Mouse (Mus musculus): ENCODE data around the gene Mymx.

Gene Mymx

DNA sequence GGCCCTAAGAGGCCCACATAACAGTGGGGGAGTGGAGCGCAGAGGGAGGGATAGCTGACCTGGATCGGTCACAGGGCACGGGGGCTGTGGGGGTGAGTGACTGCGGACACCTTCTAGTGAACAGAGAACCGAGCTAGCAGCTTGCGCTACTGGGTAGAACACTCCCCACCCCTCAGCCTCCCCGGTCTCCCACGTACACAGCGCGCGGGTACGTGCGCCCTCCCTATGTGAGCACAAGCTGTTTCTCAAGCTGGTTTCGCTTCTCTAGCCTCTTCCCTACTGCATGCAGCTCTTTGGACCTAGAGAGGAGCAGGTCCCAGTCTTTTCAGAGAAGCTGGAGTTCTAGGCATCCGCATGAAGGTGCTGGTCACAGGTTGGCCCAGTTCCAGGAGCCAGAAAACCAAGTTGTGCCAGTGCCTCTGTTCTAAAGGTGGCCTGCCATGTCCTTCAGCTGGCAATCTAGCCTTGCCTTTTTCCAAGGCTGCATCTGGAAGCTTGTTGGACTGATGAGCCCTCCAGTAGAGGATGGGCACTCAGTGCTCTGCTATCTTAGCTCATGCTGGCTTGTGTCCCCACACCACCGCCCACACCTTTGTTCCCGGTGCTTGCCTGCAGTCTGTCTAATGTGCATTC lies 27.7 kb downstream of the Mymx start:
- no peaks in the 10 kb centered on the region for H3K27me3 ChIP-seq (ENCODE audit: control insufficient read depth, insufficient read depth, low read length, poor library complexity, severe bottlenecking)
- peak; percentile 86 for DNase-seq (ENCODE audit: low read depth, low spot score)
- peaks cover 18% of the 10 kb centered on the region for H3K36me3 ChIP-seq (ENCODE audit: control insufficient read depth, insufficient read depth, low read length, poor library complexity, severe bottlenecking)

DNA sequence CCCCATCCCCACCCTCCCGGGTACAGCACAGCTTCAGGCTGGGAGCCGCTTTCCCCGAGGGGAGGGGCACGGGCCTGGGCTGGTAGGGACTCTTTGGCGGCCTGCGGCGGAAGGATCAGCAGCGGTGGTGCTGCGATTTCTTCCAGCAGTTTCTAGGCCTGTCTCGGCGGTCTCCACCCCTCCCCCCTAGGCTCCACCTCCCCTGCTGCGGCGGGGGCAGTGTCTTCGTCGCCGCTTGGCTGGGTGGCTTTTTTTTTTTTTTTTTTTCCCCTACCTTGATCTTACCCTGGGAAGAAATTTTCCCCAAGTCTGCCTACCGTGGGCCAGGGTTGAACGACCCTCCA lies 28.1 kb downstream of the Mymx start:
- no peaks in the 10 kb centered on the region for H3K27me3 ChIP-seq (ENCODE audit: control insufficient read depth, insufficient read depth, low read length, poor library complexity, severe bottlenecking)
- H3K36me3 ChIP-seq (ENCODE audit: control insufficient read depth, insufficient read depth, low read length, poor library complexity, severe bottlenecking) = peaks cover 22% of the 10 kb centered on the region
- DNase-seq (ENCODE audit: low read depth, low spot score) = peak; percentile 97

GRCm38 (mm10) chr17:45573087-45573779 lies 28.7 kb downstream of the Mymx start, which contains the start of gene Hsp90ab1:
Gene Hsp90ab1 (minus strand): TSS chr17:45573271.
- Histone ChIP-seq H3K27me3 (ENCODE audit: control insufficient read depth, insufficient read depth, low read length, poor library complexity, severe bottlenecking) (no peaks in the 10 kb centered on the region), H3K36me3 (ENCODE audit: control insufficient read depth, insufficient read depth, low read length, poor library complexity, severe bottlenecking) (peaks cover 22% of the 10 kb centered on the region)
- peak; percentile 99 for DNase-seq (ENCODE audit: low read depth, low spot score)

DNA sequence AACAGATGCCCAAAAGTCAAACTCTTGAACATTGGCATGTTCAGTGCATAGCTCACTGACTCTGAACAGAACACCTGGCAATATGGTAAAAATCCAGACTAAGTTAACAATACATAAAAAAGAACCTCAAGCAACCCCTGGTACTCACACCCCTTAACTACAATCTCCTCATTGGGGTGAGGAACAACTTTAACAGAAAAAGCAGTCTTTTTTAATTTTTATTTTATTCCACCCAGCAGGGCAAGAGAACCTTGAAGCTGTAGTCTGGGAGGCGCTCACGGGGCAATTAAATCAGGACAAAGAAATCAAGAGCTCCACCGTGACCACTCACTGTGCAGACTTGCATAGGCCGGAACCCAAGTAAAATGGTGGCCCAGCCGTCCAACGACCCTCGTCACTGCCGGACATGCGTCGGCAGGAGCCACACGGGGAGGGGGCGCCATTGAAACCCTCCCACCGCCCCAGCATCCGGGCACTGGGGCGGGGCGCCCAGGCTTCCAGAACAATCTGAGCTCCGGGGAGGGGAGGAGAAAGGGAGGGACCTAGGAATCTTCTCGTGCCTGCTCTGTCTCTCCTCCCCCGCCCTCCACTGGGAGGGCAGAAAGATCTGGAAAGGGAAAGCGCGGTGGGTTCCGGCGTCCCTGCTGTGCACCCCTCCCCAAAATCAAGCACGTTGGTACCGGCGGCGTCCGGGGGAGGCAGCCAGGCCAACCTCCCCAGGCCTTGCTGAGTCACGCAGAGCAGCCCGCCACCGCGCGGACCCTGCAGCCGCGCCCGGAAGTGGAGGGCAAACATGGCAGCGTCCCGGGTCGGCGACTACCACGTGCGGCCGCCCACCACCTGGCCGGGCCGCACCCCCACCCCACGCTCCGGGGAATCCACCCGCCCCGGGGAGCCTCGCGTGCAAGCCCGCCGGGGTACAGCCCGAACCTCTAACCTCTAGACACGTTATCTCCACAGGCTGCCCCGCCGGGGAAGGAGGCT lies 29.5 kb downstream of the Mymx start:
- Histone ChIP-seq H3K36me3 (ENCODE audit: control insufficient read depth, insufficient read depth, low read length, poor library complexity, severe bottlenecking) (peaks cover 24% of the 10 kb centered on the region), H3K27me3 (ENCODE audit: control insufficient read depth, insufficient read depth, low read length, poor library complexity, severe bottlenecking) (no peaks in the 10 kb centered on the region)
- DNase-seq (ENCODE audit: low read depth, low spot score) = peak; percentile 79

DNA sequence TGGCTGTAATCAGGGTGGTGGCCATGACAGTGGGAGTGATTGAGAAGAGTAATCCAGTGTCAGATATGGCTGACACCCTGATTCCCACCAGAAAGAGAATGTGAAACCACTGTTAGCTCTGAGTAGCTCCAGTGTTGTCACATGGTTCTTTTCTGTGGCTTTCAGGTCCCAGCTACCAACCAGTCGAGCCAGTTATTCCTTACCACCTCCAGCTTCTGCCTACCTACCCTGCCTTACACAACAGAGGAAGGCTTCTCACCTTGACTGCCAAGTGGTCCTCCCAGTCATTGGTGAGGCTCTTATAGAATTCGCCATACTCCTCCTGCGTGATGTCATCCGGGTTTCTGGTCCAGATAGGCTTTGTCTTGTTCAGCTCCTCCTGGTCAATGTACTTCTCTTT lies 31.9 kb downstream of the Mymx start:
- no peak for DNase-seq (ENCODE audit: low read depth, low spot score)
- H3K27me3 ChIP-seq (ENCODE audit: control insufficient read depth, insufficient read depth, low read length, poor library complexity, severe bottlenecking) = no peaks in the 10 kb centered on the region

DNA sequence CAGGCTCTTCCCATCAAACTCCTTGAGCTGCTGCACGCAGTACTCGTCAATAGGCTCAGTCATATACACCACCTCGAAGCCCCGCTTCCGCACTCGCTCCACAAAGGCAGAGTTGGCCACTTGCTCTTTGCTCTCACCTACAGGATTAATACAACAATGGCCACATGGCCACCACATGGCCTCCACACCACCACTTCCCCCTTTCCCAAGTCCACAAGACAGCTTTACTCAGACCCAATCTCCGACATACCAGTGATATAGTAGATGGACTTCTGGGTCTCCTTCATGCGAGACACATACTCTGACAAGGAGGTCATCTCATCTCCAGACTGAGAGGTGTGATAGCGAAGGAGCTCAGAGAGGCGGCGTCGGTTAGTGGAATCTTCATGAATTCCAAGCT lies 32.9 kb downstream of the Mymx start:
- DNase-seq (ENCODE audit: low read depth, low spot score) = peak; percentile 41
- peaks cover 28% of the 10 kb centered on the region for H3K36me3 ChIP-seq (ENCODE audit: control insufficient read depth, insufficient read depth, low read length, poor library complexity, severe bottlenecking)
- no peaks in the 10 kb centered on the region for H3K27me3 ChIP-seq (ENCODE audit: control insufficient read depth, insufficient read depth, low read length, poor library complexity, severe bottlenecking)

More for the DNA sequence above, 31.9 kb downstream of the Mymx start:
- peaks cover 28% of the 10 kb centered on the region for H3K36me3 ChIP-seq (ENCODE audit: control insufficient read depth, insufficient read depth, low read length, poor library complexity, severe bottlenecking)

GRCm38 (mm10) chr17:45567162-45567601 lies 34.7 kb downstream of the Mymx start:
- H3K27me3 ChIP-seq (ENCODE audit: control insufficient read depth, insufficient read depth, low read length, poor library complexity, severe bottlenecking) = no peaks in the 10 kb centered on the region
- no peak for DNase-seq (ENCODE audit: low read depth, low spot score)
- H3K36me3 ChIP-seq (ENCODE audit: control insufficient read depth, insufficient read depth, low read length, poor library complexity, severe bottlenecking) = peaks cover 30% of the 10 kb centered on the region

GRCm38 (mm10) chr17:45566360-45567161 lies 35.3 kb downstream of the Mymx start:
- Histone ChIP-seq H3K36me3 (ENCODE audit: control insufficient read depth, insufficient read depth, low read length, poor library complexity, severe bottlenecking) (peaks cover 29% of the 10 kb centered on the region), H3K27me3 (ENCODE audit: control insufficient read depth, insufficient read depth, low read length, poor library complexity, severe bottlenecking) (no peaks in the 10 kb centered on the region)
- DNase-seq (ENCODE audit: low read depth, low spot score) = peak; percentile 56

DNA sequence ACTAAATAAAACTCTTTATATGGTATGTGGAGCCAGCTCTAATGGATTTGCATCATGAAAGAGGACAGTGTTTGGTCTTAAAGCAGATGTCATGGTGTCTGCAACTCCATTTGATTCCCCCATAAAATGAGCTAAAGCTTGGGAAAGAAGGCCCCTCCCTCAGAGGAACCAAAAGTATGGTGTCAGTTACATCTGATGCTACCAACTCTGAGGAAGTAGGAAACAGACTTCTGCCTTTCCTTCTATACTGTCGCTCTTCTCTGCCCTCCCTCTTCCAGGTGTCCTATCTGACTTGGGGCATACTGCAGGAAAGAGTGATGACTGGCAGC lies 35.9 kb downstream of the Mymx start:
- Histone ChIP-seq H3K36me3 (ENCODE audit: control insufficient read depth, insufficient read depth, low read length, poor library complexity, severe bottlenecking) (peaks cover 25% of the 10 kb centered on the region), H3K27me3 (ENCODE audit: control insufficient read depth, insufficient read depth, low read length, poor library complexity, severe bottlenecking) (no peaks in the 10 kb centered on the region)
- peak; percentile 53 for DNase-seq (ENCODE audit: low read depth, low spot score)

GRCm38 (mm10) chr17:45565103-45565502 lies 36.8 kb downstream of the Mymx start:
- H3K27me3 ChIP-seq (ENCODE audit: control insufficient read depth, insufficient read depth, low read length, poor library complexity, severe bottlenecking) = no peaks in the 10 kb centered on the region
- H3K36me3 ChIP-seq (ENCODE audit: control insufficient read depth, insufficient read depth, low read length, poor library complexity, severe bottlenecking) = peaks cover 20% of the 10 kb centered on the region
- peak; percentile 47 for DNase-seq (ENCODE audit: low read depth, low spot score)

GRCm38 (mm10) chr17:45564531-45565084 lies 37.3 kb downstream of the Mymx start:
- no peaks in the 10 kb centered on the region for H3K27me3 ChIP-seq (ENCODE audit: control insufficient read depth, insufficient read depth, low read length, poor library complexity, severe bottlenecking)
- peak; percentile 66 for DNase-seq (ENCODE audit: low read depth, low spot score)
- peaks cover 18% of the 10 kb centered on the region for H3K36me3 ChIP-seq (ENCODE audit: control insufficient read depth, insufficient read depth, low read length, poor library complexity, severe bottlenecking)

DNA sequence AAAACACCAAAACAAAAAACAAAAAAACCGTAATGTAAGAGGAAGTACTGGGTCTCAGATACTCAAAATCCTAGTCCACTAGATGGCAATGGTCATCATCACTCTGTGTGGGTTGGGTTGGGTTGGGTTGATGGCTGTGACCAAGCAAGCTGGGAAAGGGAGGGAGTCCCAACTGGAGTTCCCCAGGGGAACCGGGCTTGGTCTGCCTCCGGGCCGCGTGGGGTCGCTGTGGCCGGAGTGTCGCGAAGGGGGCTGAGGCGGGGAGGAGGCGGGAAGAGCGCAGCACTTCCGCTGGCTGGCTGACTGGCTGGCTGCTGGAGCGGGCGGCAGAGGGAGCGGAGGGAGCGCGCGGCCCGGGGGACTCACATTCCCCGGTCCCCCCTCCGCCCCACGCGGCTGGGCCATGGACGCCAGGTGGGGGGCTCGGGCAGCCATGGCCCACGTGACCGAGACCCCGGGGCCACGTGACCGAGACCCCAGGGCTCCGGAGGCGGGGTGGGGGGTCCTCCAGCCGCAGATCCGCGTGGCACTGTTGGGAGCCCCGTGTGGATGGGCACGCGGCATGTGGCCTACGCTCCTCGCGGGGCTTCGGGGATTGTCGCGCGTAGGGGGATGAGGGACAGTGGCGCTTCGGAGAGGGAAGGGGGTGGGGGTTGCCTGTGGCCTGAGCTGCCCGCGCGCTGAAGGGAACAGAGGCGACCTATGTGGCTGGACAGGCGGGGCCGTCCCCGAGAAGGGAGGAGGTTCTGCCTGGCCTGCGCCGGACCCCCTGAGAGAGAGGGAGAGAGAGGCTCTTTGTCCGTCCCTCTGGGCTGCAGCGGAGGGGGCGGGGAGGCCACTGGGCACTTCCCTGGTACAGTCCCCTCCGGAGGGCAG lies 38.0 kb downstream of the Mymx start, which contains the start of gene Slc35b2:
Gene Slc35b2 (plus strand): TSS at position 220 of the 876 bp plus-strand sequence.
- peak; percentile 88 for DNase-seq (ENCODE audit: low read depth, low spot score)
- Histone ChIP-seq H3K36me3 (ENCODE audit: control insufficient read depth, insufficient read depth, low read length, poor library complexity, severe bottlenecking) (peaks cover 13% of the 10 kb centered on the region), H3K27me3 (ENCODE audit: control insufficient read depth, insufficient read depth, low read length, poor library complexity, severe bottlenecking) (no peaks in the 10 kb centered on the region)

GRCm38 (mm10) chr17:45563216-45563615 lies 38.7 kb downstream of the Mymx start:
- Histone ChIP-seq H3K27me3 (ENCODE audit: control insufficient read depth, insufficient read depth, low read length, poor library complexity, severe bottlenecking) (no peaks in the 10 kb centered on the region), H3K36me3 (ENCODE audit: control insufficient read depth, insufficient read depth, low read length, poor library complexity, severe bottlenecking) (peaks cover 15% of the 10 kb centered on the region)
- DNase-seq (ENCODE audit: low read depth, low spot score) = peak; percentile 77
